Mouse (Mus musculus) heart, postnatal 14 days (tissue): ENCODE data around the gene Hpd. TPM values are rescaled to one million over a fixed set of nuclear protein-coding genes. Genes with fewer than 3 reads are reported as not detected.

Experiments
- DNase-seq, 2 experiments: peaks; one replicate each; pipeline ENCODE4 v3.0.0; 2021 to 2022
- intact Hi-C: fragments of 180-260 bp; cut with DNase I; formaldehyde crosslinking; loops from one replicate; pipeline ENCODE4 v1.15.1; 2025
- total RNA-seq, 2 experiments: library from RNA; stranded (reverse); gene quantifications; 2 replicates each; pipeline ENCODE4 v1.2.3; 2021

The Hpd gene
- total RNA-seq, 2 experiments from 2014 or later: 0.41 TPM; not detected in 1

GRCm38 (mm10) chr5:123190912-123191311, 8.4 kb upstream of the Hpd start:
- no peak for DNase-seq
- intact Hi-C loops: no loop called here

GRCm38 (mm10) chr5:123187306-123187705, 4.8 kb upstream of the Hpd start:
- intact Hi-C loops: no loop called here
- DNase-seq: no peak

- peak; percentile 27 to 36 for DNase-seq
- intact Hi-C loops: no loop called here
These were observed 3.4 kb upstream of the Hpd start for GRCm38 (mm10) chr5:123185966-123186365.

GRCm38 (mm10) chr5:123181536-123181935, 991 bp downstream of the Hpd start:
- peak in 1 of 2 experiments; percentile 19 for DNase-seq
- intact Hi-C loops: no loop called here

GRCm38 (mm10) chr5:123180390-123180789, 2.1 kb downstream of the Hpd start:
- DNase-seq: no peak
- intact Hi-C loops: no loop called here

GRCm38 (mm10) chr5:123178792-123179191, 3.7 kb downstream of the Hpd start:
- DNase-seq: no peak
- intact Hi-C loops: no loop called here

GRCm38 (mm10) chr5:123171646-123172350, 10.7 kb downstream of the Hpd start:
- DNase-seq: peak; percentile 83 to 91
- intact Hi-C loops: loop anchor here (1.0 to 5.0 kb wide), 5 partner anchors 17 to 204 kb away; partner anchors contain the start of gene Rhof

- DNase-seq: no peak
- intact Hi-C loops: loop anchor here (2.0 to 5.0 kb wide), 3 partner anchors 16 to 203 kb away; partner anchors contain the start of gene Rhof
These were observed 12.2 kb downstream of the Hpd start for GRCm38 (mm10) chr5:123170365-123170764.

GRCm38 (mm10) chr5:123169284-123169683, 13.2 kb downstream of the Hpd start, which contains the start of gene Psmd9:
TSS of gene Psmd9 (plus strand) at chr5:123169413.
- intact Hi-C loops: no loop called here
- no peak for DNase-seq

- no peak for DNase-seq
- intact Hi-C loops: no loop called here
These were observed 14.9 kb downstream of the Hpd start for GRCm38 (mm10) chr5:123167591-123167990.

GRCm38 (mm10) chr5:123166437-123166836, 16.1 kb downstream of the Hpd start:
- intact Hi-C loops: no loop called here
- no peak for DNase-seq

GRCm38 (mm10) chr5:123162942-123163341, 19.6 kb downstream of the Hpd start:
- intact Hi-C loops: no loop called here
- no peak for DNase-seq

GRCm38 (mm10) chr5:123160341-123160740, 22.2 kb downstream of the Hpd start:
- DNase-seq: no peak

GRCm38 (mm10) chr5:123159866-123160265, 22.7 kb downstream of the Hpd start:
- intact Hi-C loops: loop anchor here (5.0 kb wide), 1 partner anchor 93 kb away; the partner anchor contains the start of gene Tmem120b
- DNase-seq: no peak

More at GRCm38 (mm10) chr5:123160341-123160740, 22.2 kb downstream of the Hpd start:
- intact Hi-C loops: no loop called here

GRCm38 (mm10) chr5:123159446-123159845, 23.1 kb downstream of the Hpd start:
- intact Hi-C loops: loop anchor here (5.0 kb wide), 1 partner anchor 92 kb away; the partner anchor contains the start of gene Tmem120b
- DNase-seq: no peak

GRCm38 (mm10) chr5:123157972-123158371, 24.6 kb downstream of the Hpd start:
- intact Hi-C loops: loop anchor here (5.0 kb wide), 1 partner anchor 91 kb away; the partner anchor contains the start of gene Tmem120b
- no peak for DNase-seq

- no peak for DNase-seq
- intact Hi-C loops: loop anchor here (5.0 kb wide), 1 partner anchor 89 kb away; the partner anchor contains the start of gene Tmem120b
These were observed 25.8 kb downstream of the Hpd start for GRCm38 (mm10) chr5:123156763-123157162.

- peak; percentile 68 to 81 for DNase-seq
- intact Hi-C loops: loop anchor here (1.0 to 5.0 kb wide), 3 partner anchors 15 to 88 kb away; partner anchors contain the start of gene Tmem120b
These were observed 27.1 kb downstream of the Hpd start for GRCm38 (mm10) chr5:123155425-123155824.

- no peak for DNase-seq
- intact Hi-C loops: no loop called here
These were observed 29.6 kb downstream of the Hpd start for GRCm38 (mm10) chr5:123152901-123153300.

- intact Hi-C loops: no loop called here
These were observed 30.7 kb downstream of the Hpd start for GRCm38 (mm10) chr5:123151707-123152362.

GRCm38 (mm10) chr5:123151077-123151476, 31.4 kb downstream of the Hpd start:
- intact Hi-C loops: no loop called here

More at GRCm38 (mm10) chr5:123151707-123152362, 30.7 kb downstream of the Hpd start:
- no peak for DNase-seq

More at GRCm38 (mm10) chr5:123151077-123151476, 31.4 kb downstream of the Hpd start:
- DNase-seq: peak in 1 of 2 experiments; percentile 42
